Mouse (Mus musculus) retina, embryonic 14.5 days (tissue): ENCODE data around the gene Ski.
A peak's percentile ranks its signal among the peaks of the same experiment; 100 is the strongest.
"Not testable (repeated sequence)": the region's sequence is repeated elsewhere in the genome, so short reads cannot be mapped to it uniquely, and the experiment has no call there.

Source experiments
- DNase-seq: peaks from one replicate; pipeline ENCODE4 v3.0.0-alpha.2; 2015; ENCODE audit warnings: low spot score

Ski gene

GRCm38 (mm10) chr4:155222552-155222840, at the start of gene Ski:
Gene Ski (minus strand): TSS chr4:155222592.
- DNase-seq: no peak

GRCm38 (mm10) chr4:155268382-155268781, 46.0 kb upstream of the Ski start:
- peak; percentile 69 for DNase-seq

GRCm38 (mm10) chr4:155267639-155268175, 45.3 kb upstream of the Ski start:
- no peak for DNase-seq

GRCm38 (mm10) chr4:155267047-155267543, 44.7 kb upstream of the Ski start:
- DNase-seq: no peak

- DNase-seq: no peak
Observed at GRCm38 (mm10) chr4:155264521-155265321, 42.3 kb upstream of the Ski start.

GRCm38 (mm10) chr4:155252253-155252652, 29.9 kb upstream of the Ski start:
- DNase-seq: no peak

- DNase-seq: peak; percentile 69
Observed at GRCm38 (mm10) chr4:155251147-155251546, 28.8 kb upstream of the Ski start.

DNA sequence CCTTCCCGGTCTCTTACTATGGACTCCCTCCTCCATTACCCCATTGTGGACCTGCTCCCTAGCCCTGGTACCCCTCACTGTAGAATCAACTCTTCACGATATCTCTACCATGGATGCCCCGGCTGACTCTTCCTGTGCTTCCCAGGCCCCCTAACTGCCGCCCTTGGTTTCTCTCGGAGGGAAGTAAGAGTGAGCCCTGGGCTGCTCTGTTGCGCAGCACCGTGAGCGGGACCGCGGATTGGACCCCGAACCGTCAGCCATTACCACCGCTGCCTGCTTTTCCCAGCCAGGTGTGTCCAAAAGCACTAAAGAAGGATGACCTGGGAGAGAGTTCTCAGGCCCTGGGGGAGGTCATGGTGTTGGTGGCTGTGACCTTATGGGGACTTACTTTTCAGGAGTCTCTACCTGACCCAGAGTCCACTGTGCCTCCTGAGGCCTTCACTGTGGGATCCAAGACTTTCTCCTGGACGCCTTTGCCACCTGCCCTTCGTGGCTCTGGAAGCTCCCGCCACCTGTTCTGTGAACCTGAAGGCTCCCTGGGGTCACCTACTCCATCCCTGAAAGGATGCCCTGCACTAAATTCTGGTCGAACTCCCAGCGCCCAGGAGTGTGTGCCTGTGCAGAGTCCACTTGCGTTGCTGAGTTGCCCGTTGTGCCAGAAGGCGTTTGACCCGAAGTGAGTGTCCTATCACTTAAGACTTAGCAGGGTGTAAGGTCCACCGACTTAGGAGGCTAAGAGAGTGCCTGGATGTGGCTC, 28.1 kb upstream of the Ski start:
- DNase-seq: no peak

DNA sequence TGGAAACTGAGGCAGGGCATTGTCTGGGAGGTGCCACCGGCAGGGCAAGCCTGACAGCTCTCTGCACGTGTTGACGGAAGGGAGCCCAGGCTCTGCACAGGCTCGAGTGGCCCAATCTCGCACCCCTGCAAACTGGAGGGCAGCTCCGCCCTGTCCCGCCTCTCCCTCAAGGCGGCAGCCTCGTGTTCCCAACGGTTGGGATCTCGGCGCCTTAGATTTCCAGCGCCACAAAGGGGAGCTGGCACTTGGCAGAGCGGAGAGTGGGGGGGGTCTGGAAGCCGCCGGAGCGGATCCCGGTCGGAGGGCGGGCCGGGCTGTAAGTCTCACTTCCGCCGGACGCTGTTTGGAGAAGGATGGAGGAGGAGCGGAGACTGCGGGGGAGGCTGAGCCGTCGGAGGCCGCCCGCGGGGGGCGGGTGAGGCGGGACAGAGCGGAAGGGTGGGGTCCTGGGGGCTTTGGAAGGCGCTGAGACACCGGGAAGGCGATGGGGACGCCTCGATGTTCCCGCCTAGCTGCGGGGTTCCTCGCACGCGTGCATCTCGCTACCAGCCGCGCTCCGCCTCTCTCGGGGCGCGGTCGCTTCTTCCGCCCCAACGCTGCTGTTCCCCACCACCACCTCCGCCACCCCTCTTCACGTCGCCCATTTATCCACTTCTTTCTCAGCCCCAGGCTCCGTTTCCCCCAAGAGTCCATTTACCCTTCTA, 27.4 kb upstream of the Ski start, which contains the start of gene Faap20:
Faap20 (plus strand) TSS at position 155 of the 704 bp plus-strand sequence.
- DNase-seq: peak; percentile 91

GRCm38 (mm10) chr4:155249257-155249647, 26.9 kb upstream of the Ski start:
- peak; percentile 99 for DNase-seq

DNA sequence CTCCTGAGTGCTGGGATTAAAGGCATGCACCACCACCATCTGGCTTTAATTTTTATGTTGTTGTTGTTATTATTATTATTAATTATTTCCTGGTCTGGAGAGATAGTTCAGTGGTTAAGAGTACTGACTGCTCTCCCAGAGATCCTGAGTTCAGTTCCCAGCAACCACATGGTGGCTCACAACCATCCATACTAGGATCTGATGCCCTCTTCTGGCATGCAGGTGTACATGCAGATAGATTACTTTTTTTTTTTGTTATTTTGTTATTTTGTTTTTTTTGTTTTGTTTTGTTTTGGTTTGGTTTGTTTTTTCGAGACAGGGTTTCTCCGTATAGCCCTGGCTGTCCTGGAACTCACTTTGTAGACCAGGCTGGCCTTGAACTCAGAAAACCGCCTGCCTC, 25.7 kb upstream of the Ski start:
- DNase-seq: not testable (repeated sequence)

DNA sequence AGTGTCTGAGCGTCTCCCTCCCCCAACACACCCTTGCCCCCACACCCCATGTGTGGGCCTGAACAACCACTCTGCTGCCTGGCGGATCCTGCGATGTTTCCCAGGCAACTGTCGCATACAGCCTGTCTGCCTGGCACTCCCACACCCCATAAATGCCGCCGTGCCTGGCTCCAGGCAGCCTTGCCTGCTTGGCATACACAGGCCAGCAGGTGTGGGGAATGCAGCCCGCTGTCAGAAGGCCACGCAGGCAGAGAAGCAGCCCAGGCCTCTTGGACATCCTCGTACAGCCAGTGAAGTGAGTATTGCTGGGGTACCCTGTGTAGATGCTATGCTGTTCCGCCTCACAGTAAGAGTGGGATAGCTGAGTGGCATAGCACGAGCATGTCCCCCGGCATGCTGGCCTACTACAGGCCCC, 24.3 kb upstream of the Ski start:
- no peak for DNase-seq

DNA sequence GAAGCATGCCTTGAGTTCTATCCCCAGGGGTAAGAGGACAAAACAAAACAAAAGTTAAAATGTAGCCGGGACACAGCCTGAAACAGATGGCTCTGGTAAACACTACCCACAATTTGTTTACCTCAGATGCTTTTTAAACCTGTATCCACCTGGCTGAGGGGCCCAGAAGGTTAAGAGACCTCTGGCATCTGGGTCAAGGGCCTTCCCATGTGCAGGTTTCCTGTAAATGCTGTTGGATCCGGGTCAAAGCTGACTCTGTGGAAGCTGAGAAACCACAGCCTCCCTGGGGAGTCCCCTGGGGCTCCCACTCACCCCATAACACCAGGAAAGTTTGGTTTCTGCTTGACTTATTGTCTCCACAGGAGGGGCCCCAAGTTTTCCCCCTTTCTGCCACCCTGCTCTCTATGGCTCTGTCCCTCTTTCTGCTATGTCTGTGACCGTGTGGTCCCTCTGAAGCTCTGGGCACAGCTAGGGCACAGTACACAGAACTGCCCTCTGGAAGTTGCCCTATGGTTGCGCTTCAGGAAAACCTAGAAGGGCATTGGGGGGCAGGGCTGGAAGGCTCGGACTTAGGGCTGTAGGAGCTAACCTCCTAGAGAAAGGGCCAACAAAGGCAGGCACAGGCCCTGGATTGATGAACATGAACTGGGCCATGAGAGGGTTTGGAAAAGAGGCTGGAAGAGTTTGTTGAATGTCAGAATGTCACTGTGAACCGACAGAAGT, 23.5 kb upstream of the Ski start:
- no peak for DNase-seq

- DNase-seq: no peak
Observed at GRCm38 (mm10) chr4:155243233-155243632, 20.8 kb upstream of the Ski start.

- no peak for DNase-seq
Observed at GRCm38 (mm10) chr4:155242292-155242691, 19.9 kb upstream of the Ski start.

- no peak for DNase-seq
Observed at GRCm38 (mm10) chr4:155241789-155242188, 19.4 kb upstream of the Ski start.

- no peak for DNase-seq
Observed at GRCm38 (mm10) chr4:155239494-155239893, 17.1 kb upstream of the Ski start.

DNA sequence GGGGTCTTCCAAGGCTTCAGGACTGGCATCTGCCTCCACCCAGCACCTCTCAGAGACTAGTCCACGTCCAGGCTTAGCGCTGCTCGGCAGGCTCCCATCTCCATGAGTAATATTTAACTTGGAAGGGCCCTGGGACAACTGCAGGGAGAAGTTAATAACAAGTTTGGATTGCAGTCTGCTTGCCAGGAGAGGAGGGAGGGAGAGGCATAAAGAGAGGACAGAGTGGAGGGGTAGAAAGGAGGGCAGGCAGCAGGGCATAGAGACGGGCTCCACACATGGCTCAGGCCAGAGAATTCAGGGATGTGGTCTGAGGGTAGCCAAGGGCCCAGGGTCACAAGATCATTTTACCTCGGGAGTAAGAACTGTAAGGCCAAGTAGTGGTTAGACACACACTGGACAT, 15.9 kb upstream of the Ski start:
- DNase-seq: no peak

DNA sequence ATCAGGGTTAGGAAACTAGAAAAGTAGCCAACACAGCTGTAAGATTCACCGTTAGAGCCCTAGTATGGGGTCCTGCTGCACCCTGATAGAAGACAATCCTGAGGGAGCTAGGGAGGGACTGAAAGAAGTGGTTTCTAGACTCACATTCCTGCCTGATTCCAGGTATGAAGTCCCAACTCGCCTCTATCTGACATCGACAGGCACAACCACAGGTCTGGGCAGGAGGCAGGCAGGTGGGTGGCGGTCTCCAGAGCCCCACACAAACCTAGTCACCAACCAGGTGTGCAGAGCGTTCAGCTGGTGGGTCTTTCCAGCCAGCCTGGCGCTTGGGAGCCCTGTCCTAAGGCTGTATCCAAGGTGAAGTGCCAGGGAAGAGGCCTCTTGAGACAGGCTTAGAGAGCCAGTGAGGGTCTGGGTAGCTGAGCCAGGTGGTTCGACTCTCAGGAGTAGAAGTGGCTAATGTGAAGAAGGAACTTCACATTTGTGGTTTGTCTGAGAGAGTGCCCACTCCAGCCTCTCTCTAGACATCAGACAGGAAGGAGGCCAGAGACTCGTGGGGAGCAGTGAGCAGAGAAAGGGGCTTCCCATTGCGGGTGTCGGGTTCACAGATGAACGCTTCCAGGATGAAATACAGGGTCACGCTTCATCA, 14.5 kb upstream of the Ski start:
- DNase-seq: no peak

DNA sequence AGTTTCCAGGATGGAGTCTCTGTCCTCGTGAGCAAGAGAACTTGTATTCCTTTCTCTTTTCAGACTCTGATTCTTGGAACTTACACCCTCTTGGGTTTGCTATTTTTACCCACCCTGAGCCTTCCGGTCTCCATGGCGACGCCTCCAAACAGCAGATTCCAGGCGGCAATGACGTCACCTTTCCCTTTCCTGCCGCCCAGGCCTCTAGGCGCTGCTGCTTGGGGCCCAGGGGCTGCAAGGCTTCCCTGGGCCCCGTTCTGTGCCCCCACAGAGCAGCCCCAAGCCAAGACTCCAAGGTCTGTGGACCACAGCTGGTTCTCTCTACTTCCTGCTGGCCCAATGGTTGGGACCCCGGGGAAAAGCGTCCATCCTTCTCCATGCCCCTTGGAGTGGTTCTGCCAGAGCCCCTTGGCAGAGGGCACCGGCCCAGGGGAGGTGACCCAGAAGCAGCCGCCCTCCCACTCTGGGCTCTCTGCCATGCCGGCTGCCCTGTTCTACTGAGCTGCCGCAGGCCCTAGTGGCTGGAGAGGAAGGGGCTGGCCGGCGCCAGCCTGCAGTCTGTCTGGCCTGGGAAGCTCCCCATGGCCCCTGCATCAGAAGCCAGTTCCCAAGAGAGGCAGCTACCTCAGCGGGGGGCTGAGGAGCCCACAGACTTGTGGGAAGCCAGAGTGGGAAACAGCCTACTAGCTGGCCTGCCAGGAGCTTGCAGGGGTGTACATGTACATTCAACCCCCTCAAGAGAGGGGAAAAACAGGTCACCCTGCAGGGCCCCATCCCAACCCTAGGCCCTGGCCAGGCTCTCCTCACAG, 13.1 kb upstream of the Ski start:
- DNase-seq: peak; percentile 76
